Mouse (Mus musculus): ENCODE data around the gene Ccdc9b. TPM values are rescaled to one million over a fixed set of nuclear protein-coding genes. Genes with fewer than 3 reads are reported as not detected.

The Ccdc9b gene
- total and polyA plus RNA-seq, 2 experiments from 2014 or later = 0.53 to 2.4 TPM

DNA sequence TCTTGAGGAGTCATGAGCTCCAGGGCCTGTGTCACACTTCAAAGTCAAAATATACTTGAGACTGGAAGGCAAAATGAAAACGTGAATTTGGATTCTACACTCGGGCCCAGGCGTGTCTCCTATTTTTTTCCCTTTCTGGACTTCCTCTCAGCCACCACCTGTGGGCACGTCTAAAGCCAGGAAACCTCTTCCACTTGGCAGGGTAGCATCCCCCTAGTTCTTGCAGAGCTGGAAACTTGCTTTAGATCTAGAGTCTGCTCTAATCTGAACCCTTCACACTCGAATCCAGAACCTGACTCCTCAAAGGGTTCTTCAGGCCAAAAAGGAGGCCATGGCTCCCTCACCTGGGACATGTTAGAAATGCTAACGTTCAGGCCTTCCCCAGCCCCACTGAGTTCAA, 7.1 kb downstream of the Ccdc9b start:
- Histone ChIP-seq H3K9me3 (ENCODE audit: low read length) (no peaks in the 10 kb centered on the region), H3K9ac (no peak overlapping the region), H3K36me3 (ENCODE audit: insufficient read depth) (no peaks in the 10 kb centered on the region), H3K27me3 (ENCODE audit: insufficient read depth, low read length) (no peaks in the 10 kb centered on the region), H3K4me1 (ENCODE audit: insufficient read depth) (no peaks in the 10 kb centered on the region), H3K27ac (ENCODE audit: low read depth, low read length) (no peak overlapping the region), H3K4me2 (ENCODE audit: low read depth) (no peak overlapping the region), H3K4me3 (ENCODE audit: low read depth, low read length) (no peak overlapping the region)
- no peak for ATAC-seq
- WGBS = 88% methylated on average over 6 of the region's 6 CpGs
- TF ChIP-seq CTCF (IDR thresholded peaks at IDR 0.05; ENCODE audit: low read depth) = no peak
- DNase-seq = no peak

DNA sequence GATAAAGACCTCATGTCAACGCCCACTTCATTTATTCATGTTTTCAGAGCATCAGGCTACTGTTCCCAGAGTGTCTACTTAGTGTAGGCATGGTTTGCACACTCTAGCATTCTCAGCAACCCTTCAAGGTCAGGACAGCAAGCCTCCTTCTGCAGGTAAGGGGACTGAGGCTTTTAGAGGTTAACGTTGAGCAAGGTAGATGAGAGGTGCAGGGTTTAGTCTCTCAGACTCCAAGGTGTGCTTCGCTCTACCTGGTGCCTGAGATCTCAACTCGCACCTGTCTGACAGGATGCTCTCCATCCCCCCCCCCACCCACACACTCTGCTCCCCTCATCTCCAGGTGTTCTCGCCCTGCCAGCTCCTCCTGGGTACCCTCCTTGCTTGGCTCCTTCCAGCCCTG, 8.3 kb downstream of the Ccdc9b start:
- Histone ChIP-seq H3K4me3 (ENCODE audit: low read depth, low read length) (no peak overlapping the region), H3K9me3 (ENCODE audit: low read length) (no peaks in the 10 kb centered on the region), H3K27me3 (ENCODE audit: insufficient read depth, low read length) (no peaks in the 10 kb centered on the region), H3K4me2 (ENCODE audit: low read depth) (no peak overlapping the region), H3K36me3 (ENCODE audit: insufficient read depth) (no peaks in the 10 kb centered on the region), H3K4me1 (ENCODE audit: insufficient read depth) (peaks cover 3% of the 10 kb centered on the region; the same call in 1 of the 2 replicates), H3K9ac (no peak overlapping the region), H3K27ac (ENCODE audit: low read depth, low read length) (no peak overlapping the region)
- WGBS = 93% methylated on average over 5 of the region's 5 CpGs
- ATAC-seq (no peak), DNase-seq (no peak)
- TF ChIP-seq CTCF (IDR thresholded peaks at IDR 0.05; ENCODE audit: low read depth) = no peak

DNA sequence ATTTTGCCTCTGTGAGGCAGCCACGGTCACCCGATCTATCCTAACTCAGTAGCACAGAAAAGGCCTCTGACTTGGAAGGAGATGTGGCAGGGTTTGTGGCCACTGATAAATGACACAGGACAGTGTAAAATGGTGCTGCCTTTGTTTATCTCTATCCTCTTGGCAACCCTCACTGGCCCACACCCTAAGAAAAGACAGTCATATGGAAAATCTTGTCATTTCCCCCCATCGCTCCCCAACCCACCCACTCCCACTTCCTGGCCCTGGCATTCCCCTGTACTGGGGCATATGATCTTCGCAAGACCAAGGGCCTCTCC, 9.7 kb downstream of the Ccdc9b start:
- Histone ChIP-seq H3K27ac (ENCODE audit: low read depth, low read length) (no peak overlapping the region), H3K4me2 (ENCODE audit: low read depth) (no peak overlapping the region), H3K9ac (no peak overlapping the region), H3K36me3 (ENCODE audit: insufficient read depth) (no peaks in the 10 kb centered on the region), H3K4me3 (ENCODE audit: low read depth, low read length) (no peak overlapping the region), H3K27me3 (ENCODE audit: insufficient read depth, low read length) (no peaks in the 10 kb centered on the region), H3K4me1 (ENCODE audit: insufficient read depth) (peaks cover 8% of the 10 kb centered on the region; the same call in 1 of the 2 replicates), H3K9me3 (ENCODE audit: low read length) (no peaks in the 10 kb centered on the region)
- no peak for TF ChIP-seq CTCF (IDR thresholded peaks at IDR 0.05; ENCODE audit: low read depth)
- WGBS = 79% methylated on average over 4 of the region's 4 CpGs
- no peak for ATAC-seq
- DNase-seq = no peak

DNA sequence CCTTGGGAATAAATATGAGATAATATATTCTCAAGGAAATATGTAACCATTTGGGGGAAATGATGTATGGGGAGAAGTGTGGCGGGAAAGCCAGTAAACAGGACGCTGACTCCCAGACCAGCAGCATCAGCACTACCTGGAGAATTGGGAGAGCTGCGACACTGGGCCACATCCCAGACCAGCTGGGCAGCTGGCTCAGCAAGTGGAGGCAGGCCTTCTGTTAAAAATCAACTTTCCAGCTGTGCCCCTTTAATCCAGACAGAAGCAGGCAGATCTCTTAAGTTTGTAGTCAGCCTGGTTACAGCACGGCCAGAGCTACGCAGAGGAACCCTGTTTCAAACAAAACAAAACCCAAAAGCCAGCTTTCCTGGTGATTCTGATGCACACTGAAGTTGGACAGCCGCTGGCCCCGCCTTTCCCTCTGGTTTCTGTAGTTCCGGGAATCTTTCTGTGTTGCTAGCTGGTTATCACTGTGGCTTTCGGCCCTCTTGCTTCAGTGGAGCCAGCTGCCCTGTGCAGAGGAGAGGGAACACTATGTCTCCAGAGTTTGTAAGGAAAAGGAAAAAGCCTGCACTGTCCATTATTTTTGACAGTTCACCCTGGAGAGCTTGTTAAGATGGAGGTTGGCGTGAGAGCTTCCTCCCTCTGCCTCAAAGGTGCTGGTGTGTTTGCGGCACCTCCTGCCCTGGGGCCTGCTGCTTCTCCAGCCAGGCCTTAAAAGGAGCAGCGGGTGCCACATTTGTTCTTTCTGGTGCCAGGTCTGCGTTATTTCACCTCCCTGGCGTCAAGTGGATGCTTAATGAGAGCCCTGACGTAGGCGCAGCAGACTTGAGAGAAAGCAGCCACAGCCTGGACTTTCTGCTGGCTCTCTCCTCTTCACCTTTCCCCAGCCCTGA, 10.3 kb downstream of the Ccdc9b start:
- no peaks in the 10 kb centered on the region for H3K36me3 ChIP-seq (ENCODE audit: insufficient read depth)
- no peak overlapping the region for H3K27ac ChIP-seq (ENCODE audit: low read depth, low read length)
- WGBS = 63% methylated on average over 16 of the region's 16 CpGs
- H3K27me3 ChIP-seq (ENCODE audit: insufficient read depth, low read length) = no peaks in the 10 kb centered on the region
- no peaks in the 10 kb centered on the region for H3K9me3 ChIP-seq (ENCODE audit: low read length)
- H3K4me3 ChIP-seq (ENCODE audit: low read depth, low read length) = no peak overlapping the region
- TF ChIP-seq CTCF (IDR thresholded peaks at IDR 0.05; ENCODE audit: low read depth) = no peak
- no peak overlapping the region for H3K4me2 ChIP-seq (ENCODE audit: low read depth)
- ATAC-seq (no peak), DNase-seq (no peak)
- H3K9ac ChIP-seq = no peak overlapping the region
- peaks cover 13% of the 10 kb centered on the region; the same call in 1 of the 2 replicates for H3K4me1 ChIP-seq (ENCODE audit: insufficient read depth)

DNA sequence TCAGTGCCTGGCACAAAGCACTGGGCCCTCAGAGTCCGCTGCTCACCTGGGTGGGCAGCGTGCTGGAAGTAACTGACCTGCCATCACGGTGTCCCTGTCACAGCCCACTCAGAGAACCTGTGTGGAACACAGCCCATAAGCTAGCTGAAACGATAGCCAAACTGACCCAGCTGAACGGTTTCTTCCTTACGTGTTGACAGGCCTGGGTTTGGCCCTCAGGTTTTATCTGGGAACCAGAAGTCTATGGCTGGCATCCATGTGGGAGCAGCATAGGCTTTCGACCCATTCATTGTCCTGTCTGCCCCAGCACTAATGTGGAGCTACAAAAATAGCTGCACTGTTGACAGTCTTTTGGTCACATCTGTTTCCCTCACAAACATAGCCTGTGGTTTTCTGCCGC, 12.0 kb downstream of the Ccdc9b start:
- H3K36me3 ChIP-seq (ENCODE audit: insufficient read depth) = no peaks in the 10 kb centered on the region
- peaks cover 17% of the 10 kb centered on the region; the same call in 1 of the 2 replicates for H3K4me1 ChIP-seq (ENCODE audit: insufficient read depth)
- DNase-seq = no peak
- no peak overlapping the region for H3K4me3 ChIP-seq (ENCODE audit: low read depth, low read length)
- no peak overlapping the region for H3K4me2 ChIP-seq (ENCODE audit: low read depth)
- no peaks in the 10 kb centered on the region for H3K27me3 ChIP-seq (ENCODE audit: insufficient read depth, low read length)
- WGBS = 70% methylated on average over 8 of the region's 8 CpGs
- no peaks in the 10 kb centered on the region for H3K9me3 ChIP-seq (ENCODE audit: low read length)
- H3K27ac ChIP-seq (ENCODE audit: low read depth, low read length) = no peak overlapping the region
- TF ChIP-seq CTCF (IDR thresholded peaks at IDR 0.05; ENCODE audit: low read depth) = no peak
- ATAC-seq = no peak
- no peak overlapping the region for H3K9ac ChIP-seq

DNA sequence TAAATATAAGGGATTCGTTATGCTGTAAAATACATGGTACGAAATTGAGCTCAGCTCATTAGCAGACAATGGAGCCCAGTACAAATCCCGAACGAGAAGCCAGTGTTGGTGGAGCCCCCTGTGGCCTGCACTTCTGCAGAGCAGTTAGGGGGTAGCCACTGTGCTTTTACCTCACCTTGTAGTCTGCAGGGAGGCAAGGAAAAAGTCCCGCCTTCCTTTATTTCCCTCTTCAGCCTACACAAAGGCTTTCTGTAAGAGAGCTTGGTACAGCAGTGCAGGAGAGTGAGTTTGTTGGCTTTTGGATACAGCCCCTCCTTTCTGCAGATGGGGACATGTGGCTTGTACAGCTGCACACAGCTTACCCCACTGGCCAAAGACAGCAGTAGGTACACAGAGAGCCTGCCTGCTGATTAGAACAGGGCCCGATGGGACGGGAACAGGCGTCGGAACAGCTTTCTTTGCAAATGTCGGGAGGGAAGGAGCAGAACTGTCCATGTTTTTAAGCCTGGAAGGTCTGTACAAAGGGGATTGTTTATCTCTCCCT, 13.0 kb downstream of the Ccdc9b start:
- no peak for DNase-seq
- peaks cover 26% of the 10 kb centered on the region for H3K4me1 ChIP-seq (ENCODE audit: insufficient read depth)
- H3K27ac ChIP-seq (ENCODE audit: low read depth, low read length) = no peak overlapping the region
- 0 out of 2 replicates have a peak overlapping the region, but pooled peaks have one; percentile 0 for H3K4me2 ChIP-seq (ENCODE audit: low read depth)
- H3K9me3 ChIP-seq (ENCODE audit: low read length) = no peaks in the 10 kb centered on the region
- no peak overlapping the region for H3K9ac ChIP-seq
- H3K36me3 ChIP-seq (ENCODE audit: insufficient read depth) = no peaks in the 10 kb centered on the region
- 22% methylated on average over 10 of the region's 10 CpGs for WGBS
- TF ChIP-seq CTCF (IDR thresholded peaks at IDR 0.05; ENCODE audit: low read depth) = no peak
- no peaks in the 10 kb centered on the region for H3K27me3 ChIP-seq (ENCODE audit: insufficient read depth, low read length)
- H3K4me3 ChIP-seq (ENCODE audit: low read depth, low read length) = no peak overlapping the region
- no peak for ATAC-seq

DNA sequence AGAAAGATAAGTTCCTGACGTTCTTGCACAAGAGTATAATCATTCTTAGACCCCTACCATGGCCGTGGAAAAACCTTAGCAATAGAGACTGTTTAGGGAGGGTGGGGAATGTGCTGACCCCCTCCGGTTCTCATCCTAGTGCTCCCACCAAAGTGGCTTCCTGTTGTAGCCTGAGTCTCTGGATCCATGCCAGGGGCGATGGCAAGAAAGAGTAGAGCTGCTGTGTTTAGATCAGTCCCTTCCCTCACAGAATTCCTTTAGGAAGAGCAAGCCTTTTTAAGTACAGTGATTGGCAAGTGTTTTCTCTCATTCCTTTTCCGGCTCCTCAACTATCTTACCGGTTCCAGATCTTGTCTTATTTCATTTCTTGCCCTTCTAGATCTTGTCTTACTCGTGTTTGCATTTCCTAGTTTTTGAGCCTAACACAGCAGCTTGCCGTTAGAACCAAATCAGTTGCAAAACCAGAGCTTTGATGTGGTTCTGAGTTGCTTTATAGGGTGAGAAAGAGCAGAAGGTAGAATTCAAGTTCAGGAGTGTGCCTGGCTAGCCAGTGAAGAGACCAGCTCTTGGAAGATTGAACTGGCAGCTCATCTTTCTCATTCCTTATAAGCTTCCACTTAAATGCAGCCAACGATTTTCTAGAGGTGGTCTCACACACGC, 15.0 kb downstream of the Ccdc9b start:
- peak overlapping the region; percentile 97 for H3K4me2 ChIP-seq (ENCODE audit: low read depth)
- H3K27ac ChIP-seq (ENCODE audit: low read depth, low read length) = no peak overlapping the region
- no peaks in the 10 kb centered on the region for H3K27me3 ChIP-seq (ENCODE audit: insufficient read depth, low read length)
- no peak for TF ChIP-seq CTCF (IDR thresholded peaks at IDR 0.05; ENCODE audit: low read depth)
- H3K4me3 ChIP-seq (ENCODE audit: low read depth, low read length) = peak overlapping the region; percentile 84
- 23% methylated on average over 10 of the region's 10 CpGs for WGBS
- H3K4me1 ChIP-seq (ENCODE audit: insufficient read depth) = peaks cover 31% of the 10 kb centered on the region
- ATAC-seq = no peak
- H3K9me3 ChIP-seq (ENCODE audit: low read length) = no peaks in the 10 kb centered on the region
- no peak overlapping the region for H3K9ac ChIP-seq
- peak; percentile 50 for DNase-seq
- H3K36me3 ChIP-seq (ENCODE audit: insufficient read depth) = no peaks in the 10 kb centered on the region

All from forebrain, postnatal 0 days (tissue).